Comparison of ENCODE assay signal across 10 mouse cellular contexts in genomic region chr11:106054600-106054999, GRCm38 (mm10). TPM values are rescaled to one million over a fixed set of nuclear protein-coding genes. Genes with fewer than 3 reads are reported as not detected.
"Had no signal": no experiment of that assay in that cellular context is flagged by ENCODE, and none has a peak within 500 bp of the region (broad histone marks: within the 10 kb centered on the region; RNA-seq: fewer than 3 reads in every experiment).

No protein-coding gene starts in this region.

- H3K27me3 ChIP-seq: limb, embryonic 15.5 days; lung, embryonic 15.5 days; midbrain, embryonic 13.5 days had no signal

- DNase-seq: kidney, adult 18-20 months; kidney, postnatal 10 days; kidney, postnatal 4 days; lung, postnatal 14 days; right cerebral cortex, postnatal 25 days had no signal

- H3K4me3 ChIP-seq: limb, embryonic 15.5 days; lung, embryonic 15.5 days; midbrain, embryonic 13.5 days had no signal

- H3K4me2 ChIP-seq: limb, embryonic 15.5 days; lung, embryonic 15.5 days; midbrain, embryonic 13.5 days had no signal

- H3K27ac ChIP-seq: limb, embryonic 15.5 days; lung, embryonic 15.5 days; macrophage; midbrain, embryonic 13.5 days; stomach, postnatal 0 days had no signal

- H3K9ac ChIP-seq: limb, embryonic 15.5 days; lung, embryonic 15.5 days; midbrain, embryonic 13.5 days had no signal

- H3K4me1 ChIP-seq: limb, embryonic 15.5 days; lung, embryonic 15.5 days; midbrain, embryonic 13.5 days had no signal

- ATAC-seq: midbrain, embryonic 13.5 days had no signal

- H3K9me3 ChIP-seq: limb, embryonic 15.5 days; lung, embryonic 15.5 days; midbrain, embryonic 13.5 days had no signal

RNA-seq across cellular contexts. Expression of gene Kcnh6, which starts 46.7 kb away (rescaled TPM):
- polyA plus RNA-seq: macrophage had no signal
